Mouse (Mus musculus) brain, embryonic 14.5 days (tissue): ENCODE measurements around the gene Fam189a1. TPM values are rescaled to one million over a fixed set of nuclear protein-coding genes. Genes with fewer than 3 reads are reported as not detected.

Source experiments
- DNase-seq: peaks from one replicate; pipeline ENCODE4 v3.0.0-alpha.2; 2011; ENCODE audit warnings: low read depth
- CTCF ChIP-seq: fragments of 200-500 bp; IDR thresholded peaks from 2 replicates; pipeline ENCODE4 v1.5.1; 2012; ENCODE audit warnings: inconsistent platforms, mild to moderate bottlenecking, moderate library complexity, borderline replicate concordance; ENCODE audit not compliant: insufficient read depth, insufficient read length; ENCODE audit errors: extremely low read depth
- POLR2A ChIP-seq: fragments of 200-500 bp; IDR thresholded peaks from 2 replicates; pipeline ENCODE4 v1.6.1; 2012; ENCODE audit warnings: mild to moderate bottlenecking, inconsistent platforms, borderline replicate concordance; ENCODE audit not compliant: poor library complexity, insufficient read depth, insufficient read length, severe bottlenecking; ENCODE audit errors: extremely low read depth
- polyA plus RNA-seq: library from polyadenylated mRNA; depleted of rRNA; stranded (reverse); fragments of >200 nt; gene quantifications from 2 replicates; pipeline ENCODE4 v1.2.3, GENCODE M21; 2012

Fam189a1 gene
- polyA plus RNA-seq, 1 experiment, result 34.3 TPM

DNA sequence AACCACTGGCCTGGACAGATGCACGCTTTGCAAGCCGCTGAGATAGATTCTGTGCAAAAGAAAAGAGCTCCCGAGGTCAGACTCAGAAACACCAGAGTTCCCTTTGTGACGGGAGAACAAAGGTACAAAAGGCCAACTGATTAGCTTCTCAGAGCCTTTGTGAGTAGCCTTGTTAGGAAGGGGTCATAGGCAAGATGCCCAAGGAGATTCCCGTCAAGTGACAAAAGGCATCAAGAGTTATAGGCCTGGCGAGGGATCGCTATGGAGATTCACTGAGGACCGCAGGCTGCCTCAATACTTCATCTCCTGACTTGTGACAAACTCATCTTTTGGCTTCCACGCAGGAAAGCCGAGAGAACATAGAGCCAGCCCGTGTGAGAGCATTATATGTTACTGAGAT, 417.2 kb downstream of the Fam189a1 start:
- DNase-seq, result peak; percentile 31

DNA sequence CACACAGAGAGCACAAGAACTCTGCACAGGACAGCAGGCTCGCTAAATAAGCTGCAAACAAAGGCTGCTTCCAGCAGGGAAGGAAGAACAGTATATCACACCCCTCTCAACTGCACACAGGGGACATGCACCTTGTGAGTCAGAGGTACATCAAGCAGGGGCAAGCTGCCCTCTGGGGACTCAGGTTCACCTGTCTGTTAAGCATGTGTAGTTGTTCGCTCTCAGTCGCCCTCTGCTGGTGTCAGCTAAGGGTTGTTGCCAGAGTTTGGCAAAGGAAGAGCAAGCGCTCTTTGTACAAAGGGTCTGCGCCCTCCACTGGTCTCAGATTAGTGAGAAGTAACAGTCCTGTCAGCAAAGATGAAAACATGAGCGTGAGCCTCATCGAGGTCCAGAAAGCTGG, 426.6 kb downstream of the Fam189a1 start:
- DNase-seq, result peak; percentile 91
- TF ChIP-seq CTCF (peak; percentile 91), POLR2A (no peak)

More for the DNA sequence above, 417.2 kb downstream of the Fam189a1 start:
- TF ChIP-seq CTCF (no peak), POLR2A (no peak)

DNA sequence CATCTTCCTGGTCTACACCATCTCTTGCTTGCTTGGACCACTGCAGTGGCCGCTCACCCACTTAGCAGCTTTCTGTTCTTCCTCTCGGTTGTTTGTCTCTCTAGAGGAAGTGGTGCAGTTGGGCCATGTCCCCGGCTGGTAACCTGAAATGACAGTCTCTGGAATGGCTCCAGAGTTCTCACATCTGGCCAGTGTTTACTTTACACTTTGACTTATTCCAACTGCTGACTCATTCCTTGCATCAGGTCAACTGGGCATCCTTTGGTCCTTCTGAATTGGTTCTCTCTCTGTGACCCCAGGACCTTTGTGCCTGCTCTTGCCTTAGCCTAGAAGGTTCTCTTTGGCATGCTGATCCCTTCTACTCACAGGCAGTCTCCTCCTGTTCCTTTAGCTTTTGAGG, 427.6 kb downstream of the Fam189a1 start:
- DNase-seq, result no peak
- TF ChIP-seq CTCF, result no peak

DNA sequence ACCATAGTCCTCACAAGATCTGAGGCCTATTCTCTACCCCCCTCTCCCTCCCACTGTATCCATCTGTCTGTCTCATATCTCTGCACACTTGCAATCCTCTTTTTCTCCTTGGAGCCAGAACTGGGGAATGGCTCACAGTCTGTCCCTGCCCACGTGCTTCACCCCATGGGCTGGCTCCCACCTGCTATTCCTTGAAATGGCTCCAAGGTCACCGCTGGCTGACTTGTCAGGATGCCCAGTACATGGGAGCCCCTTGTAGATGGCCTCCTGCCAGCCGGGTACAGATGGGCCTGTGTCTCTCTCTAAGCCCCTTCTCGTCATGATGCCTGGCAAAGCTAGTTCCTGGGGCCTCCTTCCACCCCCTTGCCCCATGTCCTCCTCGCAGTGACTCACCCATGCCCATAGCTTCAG, 428.2 kb downstream of the Fam189a1 start:
- TF ChIP-seq CTCF (no peak), POLR2A (no peak)
- peak; percentile 84 for DNase-seq

DNA sequence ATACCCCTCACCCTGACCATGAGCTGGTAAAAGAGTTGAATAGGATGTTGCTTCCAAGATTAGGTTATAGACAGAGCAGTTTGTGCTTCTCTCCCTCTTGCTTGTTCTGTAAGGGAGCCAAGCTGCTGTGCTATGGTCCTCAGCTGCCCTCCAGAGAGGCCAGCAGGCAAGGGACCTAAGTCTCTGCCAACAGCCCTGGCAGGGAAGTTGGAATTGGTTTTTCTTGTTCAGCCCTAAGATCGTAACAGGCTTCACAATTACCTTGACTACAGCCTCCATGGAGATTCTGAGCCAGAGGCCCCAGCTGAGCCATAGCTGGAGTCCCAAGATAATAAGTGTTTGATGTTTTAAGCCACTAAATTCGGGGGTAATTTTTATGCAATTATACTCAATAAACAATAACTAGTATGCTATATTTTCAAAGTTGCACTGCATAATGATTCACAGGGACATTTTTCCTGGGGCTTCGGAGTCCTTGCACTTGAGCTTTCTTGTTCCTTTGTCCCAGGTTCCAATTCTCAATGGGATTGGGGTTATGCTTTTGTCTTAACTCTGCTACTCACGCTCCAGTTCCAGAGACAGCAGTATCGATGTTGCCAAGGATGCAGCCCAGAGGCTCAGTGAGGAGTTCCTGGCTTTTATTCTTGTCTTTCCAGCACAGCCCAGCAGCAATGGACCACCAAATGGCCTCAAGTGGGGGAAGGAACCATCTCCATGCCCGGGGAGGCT, 430.2 kb downstream of the Fam189a1 start:
- TF ChIP-seq CTCF (no peak), POLR2A (no peak)
- DNase-seq, result peak; percentile 83

DNA sequence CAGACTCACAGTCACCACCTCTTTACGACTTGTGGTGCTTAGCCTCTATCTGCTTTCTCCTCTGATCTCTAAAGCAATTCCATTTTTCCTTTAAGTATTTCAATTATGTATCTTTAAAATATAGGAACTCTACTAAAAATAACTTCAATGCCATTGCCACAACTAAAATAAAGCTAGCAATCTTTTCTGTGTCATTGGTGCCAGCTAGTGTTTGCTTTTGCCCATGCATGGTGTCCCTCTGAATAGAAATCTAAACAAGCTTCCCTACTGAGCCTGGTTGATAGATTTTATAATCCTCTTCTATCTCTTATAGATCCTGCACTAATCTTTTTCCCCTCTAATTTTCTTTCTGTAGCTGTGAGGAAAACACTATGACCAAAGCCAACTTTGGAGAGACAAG, 432.0 kb downstream of the Fam189a1 start:
- TF ChIP-seq CTCF (no peak), POLR2A (no peak)
- DNase-seq, result no peak

DNA sequence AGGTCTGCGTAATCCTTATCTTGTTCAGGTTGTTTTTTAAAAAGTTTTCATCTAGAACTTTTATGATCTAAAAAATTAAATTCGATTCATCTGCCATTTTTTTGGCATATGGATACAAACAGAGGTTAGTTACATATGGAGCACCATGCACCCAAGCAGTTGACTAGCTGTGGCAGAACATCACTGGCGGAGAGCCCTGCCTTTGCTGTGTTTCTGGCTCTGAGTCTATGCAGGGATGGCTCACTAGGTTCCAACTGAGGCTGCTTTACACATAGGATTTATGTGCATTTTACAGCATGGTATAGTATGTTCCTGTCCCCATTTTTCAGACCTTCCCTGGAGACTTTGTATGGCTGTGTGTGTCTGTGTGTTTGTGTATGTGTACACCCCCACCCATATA, 433.1 kb downstream of the Fam189a1 start:
- no peak for TF ChIP-seq POLR2A
- TF ChIP-seq CTCF, result no peak
- DNase-seq, result peak; percentile 65

DNA sequence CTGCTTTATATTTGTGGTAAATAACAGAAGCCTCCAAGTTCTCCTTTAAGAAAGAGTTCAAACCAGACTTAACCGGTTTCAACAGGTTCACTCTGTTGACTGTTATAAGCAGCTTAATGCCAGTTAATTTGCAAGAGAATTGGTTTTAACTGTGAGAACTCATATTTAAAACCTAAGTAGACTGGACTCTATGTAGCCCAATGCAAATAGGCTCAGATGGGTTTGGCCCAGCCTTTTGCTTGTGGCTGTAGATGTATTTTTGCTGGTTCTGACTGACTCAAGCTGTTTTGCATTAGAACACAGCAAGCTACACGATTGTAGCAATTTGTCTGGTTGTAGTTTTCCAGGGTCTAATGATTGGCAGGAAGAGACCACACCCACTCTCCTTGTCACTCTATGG, 440.1 kb downstream of the Fam189a1 start:
- no peak for TF ChIP-seq CTCF
- TF ChIP-seq POLR2A, result no peak
- no peak for DNase-seq

DNA sequence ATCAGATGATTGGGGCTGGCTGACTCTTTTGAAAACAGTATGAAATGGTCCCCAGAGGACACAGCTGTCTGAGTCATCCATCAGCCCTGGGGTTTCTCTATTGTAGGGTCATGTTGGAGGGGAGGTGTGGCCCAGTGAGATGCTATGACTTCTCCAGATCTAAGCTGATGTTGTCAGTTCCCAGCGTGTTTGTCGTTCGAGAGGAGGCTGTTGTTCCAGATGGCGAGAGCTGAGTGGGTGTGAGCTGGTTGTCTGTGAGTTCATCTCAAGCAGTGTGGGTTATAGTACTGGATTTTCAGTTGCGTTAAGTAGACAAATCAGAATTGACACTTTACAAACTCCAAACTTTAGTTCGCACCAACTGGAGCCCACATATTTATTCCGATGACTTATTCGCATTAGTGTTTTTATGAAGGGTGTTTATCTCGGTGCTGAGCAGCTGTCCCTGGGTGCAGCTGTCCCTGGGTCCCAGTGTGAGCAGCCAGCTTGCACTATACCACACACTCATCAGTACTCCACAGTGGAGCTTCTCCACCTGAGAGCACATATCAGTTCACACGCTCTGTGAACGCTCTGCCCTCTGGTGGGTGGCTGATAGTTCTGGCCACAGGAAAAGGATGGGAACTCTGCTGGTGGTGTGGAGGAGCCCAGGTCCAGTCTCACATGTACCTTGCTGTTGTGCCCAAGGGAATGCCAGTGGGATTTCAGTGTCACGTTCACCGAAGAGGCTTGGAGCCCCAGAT, 446.7 kb downstream of the Fam189a1 start:
- TF ChIP-seq CTCF (peak; percentile 50), POLR2A (no peak)
- peak; percentile 49 for DNase-seq

DNA sequence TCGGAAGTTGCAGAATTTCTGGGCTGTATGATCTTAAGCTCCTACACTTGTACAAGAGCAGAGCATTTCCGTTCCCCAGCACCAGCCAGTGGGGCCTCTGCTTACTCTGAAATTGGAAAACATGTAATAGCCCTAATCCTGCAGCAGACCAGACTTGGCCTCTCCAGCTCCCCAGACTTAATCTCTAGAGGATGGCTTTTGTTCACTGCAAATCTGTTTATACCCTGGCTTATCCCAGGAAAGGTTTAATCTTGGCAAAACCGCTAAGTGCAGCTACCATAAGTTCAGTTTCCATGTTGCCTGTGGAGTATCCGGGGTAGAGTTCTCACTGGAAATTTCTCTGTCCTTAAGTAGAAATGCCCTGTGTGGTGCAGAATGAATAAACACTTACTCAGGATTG, 448.2 kb downstream of the Fam189a1 start:
- TF ChIP-seq POLR2A (no peak), CTCF (no peak)
- DNase-seq, result peak; percentile 47
